Mouse (Mus musculus) adrenal gland, postnatal 14 days (tissue): ENCODE data around the gene Csrp1. TPM values are rescaled to one million over a fixed set of nuclear protein-coding genes. Genes with fewer than 3 reads are reported as not detected.

Experiments used
- DNase-seq: peaks from one replicate; pipeline ENCODE4 v3.0.0; 2021; ENCODE audit warnings: mixed read lengths
- total RNA-seq: library from RNA; stranded (reverse); gene quantifications from 2 replicates; pipeline ENCODE4 v1.2.3, GENCODE M21; 2021

Csrp1 gene
- total RNA-seq, 1 experiment from 2014 or later: 70.1 TPM

DNA sequence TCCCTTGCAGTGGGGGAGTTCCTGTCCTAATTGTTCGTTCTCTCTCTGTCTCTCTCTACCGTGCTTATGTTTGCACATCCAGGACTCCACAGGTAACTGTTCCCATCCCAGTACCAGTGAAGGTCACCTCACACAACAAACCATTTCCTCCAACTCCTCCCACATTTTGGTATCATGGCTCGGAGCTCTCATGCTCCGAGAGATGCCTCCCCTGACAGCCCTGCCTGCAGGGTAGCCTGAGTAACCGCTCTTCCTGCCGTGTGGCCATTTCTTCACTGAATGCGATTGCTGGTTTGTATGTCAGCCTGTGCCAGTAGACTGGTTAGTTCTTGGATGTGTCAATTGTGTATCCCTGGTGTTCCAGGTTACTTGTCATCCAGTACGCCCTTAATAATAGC is 51.7 kb downstream of the Csrp1 start:
- DNase-seq: no peak

DNA sequence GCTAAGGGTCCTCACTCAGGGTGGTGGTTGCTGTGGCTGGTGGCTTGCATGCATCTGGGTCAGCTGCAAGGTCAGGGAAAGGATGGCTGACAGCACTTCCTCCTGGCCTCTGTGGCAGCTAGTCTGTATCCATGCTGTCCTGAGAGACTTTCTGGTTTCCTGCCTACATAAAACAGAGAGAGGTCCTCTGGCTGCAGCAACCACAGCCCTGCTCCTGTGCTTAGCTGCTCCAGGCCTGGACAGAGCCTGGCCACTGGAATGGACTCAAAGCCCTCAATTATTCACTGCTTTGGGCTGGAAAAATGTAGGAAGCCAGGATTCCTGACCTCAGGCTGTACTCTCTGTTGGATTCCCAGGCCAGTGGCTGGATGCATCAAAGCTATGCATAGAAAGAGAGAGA is 56.7 kb downstream of the Csrp1 start:
- no peak for DNase-seq

DNA sequence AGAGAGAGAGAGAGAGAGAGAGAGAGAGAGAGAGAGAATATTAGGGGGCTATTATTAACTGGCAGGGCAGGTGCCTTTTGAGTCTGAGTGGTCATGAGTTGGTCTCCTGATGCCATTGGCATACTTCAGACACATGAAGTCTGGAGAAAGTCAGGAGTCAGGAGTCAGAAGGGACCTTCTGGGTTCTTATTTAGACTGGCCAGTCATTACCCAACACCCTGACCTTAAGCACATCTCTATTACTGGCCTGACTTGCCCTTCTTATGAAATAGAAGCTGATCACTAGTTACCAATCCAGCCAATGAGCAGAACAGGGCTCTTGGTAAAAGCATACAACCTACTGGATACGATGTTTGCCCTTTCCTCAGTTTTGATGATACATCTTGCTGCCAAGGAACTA is 57.2 kb downstream of the Csrp1 start:
- no peak for DNase-seq

DNA sequence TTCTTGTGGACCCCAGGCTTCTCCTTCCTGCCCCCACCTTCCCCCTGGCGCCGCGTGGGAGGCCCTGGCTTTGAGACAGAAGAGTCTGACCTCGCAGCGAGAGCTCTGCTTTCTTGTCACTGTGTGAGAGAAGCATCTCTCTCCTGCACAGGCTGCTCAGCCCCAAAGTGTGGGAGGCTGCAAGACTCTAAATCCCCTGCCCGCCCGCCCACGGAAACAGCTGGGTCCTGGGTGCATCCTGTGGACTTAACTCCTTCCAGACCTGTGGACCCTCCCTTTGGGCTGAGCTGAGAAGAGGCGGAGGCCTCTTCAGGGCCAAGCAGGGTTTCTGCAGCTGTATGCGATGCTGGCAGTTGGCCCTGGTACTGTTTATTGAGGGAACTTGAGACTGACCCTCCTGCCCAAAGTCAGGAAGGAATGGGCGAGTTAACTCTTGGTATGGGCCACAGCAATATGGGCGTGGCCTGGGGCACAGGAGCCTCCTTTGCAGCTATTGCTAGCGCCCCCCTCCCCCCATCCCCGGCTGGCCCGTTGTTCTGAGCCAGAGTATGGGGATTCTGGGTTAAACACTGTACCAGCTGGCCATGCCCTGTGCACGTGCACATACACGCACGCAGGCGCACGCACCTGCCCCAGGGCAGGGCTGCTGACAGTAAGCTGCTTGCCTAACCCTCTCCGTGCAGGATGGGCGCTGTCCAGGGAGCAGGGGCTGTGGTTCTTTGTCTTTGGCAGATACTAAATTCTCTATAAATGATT is 59.1 kb downstream of the Csrp1 start, which contains the start of gene Tnni1:
Gene Tnni1, plus strand, starts transcription at position 655 of the 756 bp plus-strand sequence.
- DNase-seq: peak; percentile 42

DNA sequence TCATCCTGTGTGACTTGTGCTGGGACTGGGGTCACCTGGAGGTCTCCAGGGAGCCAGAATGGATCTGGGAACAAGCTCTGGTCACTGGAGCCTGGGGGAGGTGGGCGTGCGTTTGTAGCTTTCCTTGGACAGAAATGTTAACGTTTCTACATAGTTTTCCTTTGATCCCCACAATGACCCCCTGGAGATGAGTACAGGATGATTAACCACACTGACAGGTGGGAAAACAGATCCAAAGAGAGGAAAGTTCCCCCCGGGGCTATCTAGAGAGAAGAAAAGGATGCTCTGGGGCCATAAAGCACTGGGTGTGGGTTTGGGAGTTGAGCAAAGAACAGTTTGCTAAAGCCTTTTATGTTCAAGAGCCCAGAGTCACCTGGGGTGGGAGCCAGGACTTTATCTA is 60.8 kb downstream of the Csrp1 start:
- DNase-seq: no peak

DNA sequence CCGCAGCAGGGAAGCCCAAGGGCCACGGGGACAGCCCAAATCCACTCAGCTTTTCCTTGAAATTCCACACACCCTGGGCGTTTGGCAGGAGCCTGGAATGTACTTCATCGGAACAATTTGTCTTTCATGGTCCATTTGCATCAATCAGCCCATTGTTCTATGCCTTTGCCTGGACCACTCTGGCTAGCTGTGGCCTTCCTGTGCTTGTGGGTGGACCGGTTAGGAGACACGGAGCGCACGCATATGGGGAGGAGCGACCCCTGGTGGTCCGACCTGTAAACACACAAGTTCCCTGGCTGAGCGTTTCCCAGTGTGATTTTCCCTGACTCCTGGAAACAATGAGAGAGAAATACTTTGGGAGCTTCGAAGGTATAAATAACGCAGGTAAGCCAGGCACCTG is 61.4 kb downstream of the Csrp1 start:
- DNase-seq: peak; percentile 86

DNA sequence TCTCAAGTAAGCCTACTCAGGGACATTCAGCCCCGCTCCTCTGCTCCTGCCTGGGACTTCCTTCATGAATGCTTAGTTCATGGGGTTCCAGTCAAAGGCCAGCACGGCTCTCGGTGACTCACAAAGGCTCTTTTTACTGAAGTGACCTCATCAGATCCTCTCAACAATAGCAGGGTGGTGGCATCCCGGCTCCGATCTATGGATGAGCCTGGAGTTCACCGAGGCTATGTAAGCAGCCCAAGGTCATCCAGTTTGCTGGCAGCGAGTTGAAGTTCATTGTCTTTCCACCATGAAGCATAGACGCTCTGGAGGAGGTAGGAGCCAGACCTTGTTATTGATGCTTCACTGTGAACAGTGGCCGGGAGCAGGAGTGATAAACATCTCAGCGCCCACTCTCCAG is 63.0 kb downstream of the Csrp1 start:
- DNase-seq: peak; percentile 26

DNA sequence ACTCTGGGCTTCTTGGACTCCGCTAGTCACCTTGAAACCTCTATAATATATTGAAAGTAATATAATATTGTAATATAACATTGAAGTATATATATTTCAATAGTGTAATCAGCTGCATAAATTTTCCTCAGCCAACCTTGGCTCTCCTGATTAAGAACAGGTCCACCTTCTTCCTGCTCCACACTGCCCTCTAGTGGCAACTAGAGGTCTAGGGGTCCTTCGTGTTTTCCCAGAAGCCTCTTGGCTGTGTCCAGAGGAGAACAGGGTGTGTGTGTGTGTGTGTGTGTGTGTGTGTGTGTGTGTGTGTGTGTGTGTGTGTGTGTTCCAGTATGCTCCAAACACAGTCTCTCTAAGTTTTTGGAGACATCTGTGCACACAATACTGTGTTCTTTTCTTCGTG is 67.9 kb downstream of the Csrp1 start:
- peak; percentile 90 for DNase-seq

DNA sequence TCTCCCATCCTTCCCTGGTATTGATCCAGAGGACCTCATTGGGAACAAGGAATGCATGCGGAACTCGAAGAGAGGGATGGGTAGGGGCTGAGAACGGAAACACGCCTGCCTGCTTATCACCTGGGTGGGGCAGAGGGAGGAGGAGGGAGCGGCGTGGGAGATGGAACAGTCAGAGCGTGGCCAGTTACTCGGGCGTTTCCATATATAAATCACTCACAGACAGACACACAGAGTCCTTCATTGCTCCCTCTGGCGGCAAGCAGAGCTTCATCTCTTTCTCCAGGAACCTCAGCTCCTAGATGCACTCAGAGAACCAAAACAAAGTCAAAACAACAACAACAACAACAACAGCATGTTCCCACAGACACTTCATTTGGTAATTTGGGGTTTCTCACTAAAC is 68.8 kb downstream of the Csrp1 start:
- DNase-seq: peak; percentile 47

DNA sequence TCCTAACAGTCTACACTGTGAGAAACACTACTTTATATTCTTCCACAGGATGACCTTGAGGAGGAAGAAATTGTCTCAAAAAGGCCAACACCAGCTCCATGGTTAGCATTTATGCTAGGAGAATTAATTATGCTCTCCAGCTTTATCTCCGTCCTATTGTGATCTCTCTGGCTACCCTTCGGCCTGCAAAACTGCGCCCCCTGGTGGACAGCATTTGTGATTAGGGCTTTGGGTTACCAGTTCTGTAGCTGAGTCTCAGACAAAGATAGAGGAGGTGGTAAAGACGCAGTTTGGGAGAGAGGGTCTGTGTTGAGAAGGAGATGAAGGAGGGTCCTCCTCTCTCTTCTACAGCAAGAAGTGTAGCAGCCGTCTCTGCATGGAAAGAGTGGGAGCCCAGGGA is 70.0 kb downstream of the Csrp1 start:
- peak; percentile 89 for DNase-seq

DNA sequence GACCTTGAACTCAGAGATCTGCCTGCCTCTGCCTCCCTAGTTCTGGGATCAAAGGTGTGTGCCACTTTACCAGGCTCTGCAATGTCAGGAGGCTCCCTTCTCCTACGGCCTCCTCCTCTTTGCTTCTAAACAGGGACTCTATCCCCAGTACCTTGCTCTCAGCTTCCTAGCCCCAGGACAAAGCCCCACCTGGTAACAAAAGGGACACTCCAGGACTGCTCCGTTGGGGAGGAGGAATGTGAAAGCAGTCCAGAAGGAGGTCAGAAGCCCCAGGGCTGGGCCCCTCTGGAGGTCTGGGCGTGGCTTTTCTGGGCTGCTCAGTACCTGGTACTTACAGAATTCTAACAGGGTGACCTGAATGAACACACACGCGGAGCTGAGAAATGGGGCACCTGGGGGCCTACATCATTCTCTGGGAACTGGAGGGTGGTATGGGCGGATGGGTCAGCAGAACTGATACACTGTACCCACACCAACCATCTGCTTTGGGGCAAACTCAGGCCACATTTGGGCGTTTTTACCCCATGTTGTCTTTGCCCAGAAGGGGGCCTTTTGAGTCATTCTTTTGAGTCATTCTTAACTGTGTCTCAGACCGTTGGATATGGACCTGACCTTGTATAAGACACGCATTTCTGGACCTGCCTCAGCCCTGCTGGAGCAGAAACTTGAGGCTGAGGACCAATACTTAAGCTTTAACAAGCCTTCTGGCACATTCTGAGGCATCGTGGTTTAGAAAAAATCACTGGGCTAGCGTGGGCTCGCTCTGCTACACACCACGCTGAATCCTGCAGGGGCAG is 72.5 kb downstream of the Csrp1 start:
- DNase-seq: no peak

DNA sequence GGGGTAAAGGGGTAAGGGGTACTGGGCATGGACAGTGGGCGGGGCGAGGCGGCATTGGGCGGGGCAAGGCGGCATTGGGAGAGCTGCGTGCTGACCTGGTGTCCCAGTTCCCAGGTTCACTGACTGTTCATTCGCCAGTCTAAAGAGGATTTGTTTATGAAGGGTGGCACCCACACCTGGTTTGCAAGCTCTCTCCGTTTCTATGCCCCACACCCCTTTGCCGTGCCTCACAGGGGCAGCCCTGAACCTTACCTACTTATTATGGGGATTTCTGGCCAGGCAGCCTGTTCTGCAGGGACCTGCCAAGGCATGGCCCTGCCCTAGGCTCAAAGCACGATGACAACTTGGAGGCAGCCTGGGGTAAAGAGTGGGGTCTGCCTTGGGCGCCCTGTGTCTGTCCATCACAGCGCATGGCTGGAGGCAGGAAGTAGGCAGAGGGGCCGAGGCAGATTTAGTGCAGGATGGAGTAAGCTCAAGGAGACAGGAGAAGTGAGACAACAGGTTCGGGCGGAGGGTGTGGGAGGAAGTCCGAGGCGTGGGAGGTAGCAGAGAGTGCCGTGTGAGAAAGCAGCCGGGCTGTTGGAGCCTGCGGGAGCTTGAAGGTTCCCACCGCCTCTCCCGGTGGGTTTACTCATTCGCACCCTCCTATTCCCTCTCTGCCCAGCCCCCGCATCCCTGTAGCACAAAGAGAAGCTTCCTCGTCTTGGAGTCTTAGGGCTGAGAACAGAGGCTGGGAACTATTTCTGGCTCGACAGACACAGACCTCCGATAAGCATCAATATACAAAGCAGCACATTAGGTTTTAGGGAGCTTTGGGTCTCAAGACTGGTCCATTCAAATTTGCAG is 73.7 kb downstream of the Csrp1 start:
- DNase-seq: peak; percentile 27

DNA sequence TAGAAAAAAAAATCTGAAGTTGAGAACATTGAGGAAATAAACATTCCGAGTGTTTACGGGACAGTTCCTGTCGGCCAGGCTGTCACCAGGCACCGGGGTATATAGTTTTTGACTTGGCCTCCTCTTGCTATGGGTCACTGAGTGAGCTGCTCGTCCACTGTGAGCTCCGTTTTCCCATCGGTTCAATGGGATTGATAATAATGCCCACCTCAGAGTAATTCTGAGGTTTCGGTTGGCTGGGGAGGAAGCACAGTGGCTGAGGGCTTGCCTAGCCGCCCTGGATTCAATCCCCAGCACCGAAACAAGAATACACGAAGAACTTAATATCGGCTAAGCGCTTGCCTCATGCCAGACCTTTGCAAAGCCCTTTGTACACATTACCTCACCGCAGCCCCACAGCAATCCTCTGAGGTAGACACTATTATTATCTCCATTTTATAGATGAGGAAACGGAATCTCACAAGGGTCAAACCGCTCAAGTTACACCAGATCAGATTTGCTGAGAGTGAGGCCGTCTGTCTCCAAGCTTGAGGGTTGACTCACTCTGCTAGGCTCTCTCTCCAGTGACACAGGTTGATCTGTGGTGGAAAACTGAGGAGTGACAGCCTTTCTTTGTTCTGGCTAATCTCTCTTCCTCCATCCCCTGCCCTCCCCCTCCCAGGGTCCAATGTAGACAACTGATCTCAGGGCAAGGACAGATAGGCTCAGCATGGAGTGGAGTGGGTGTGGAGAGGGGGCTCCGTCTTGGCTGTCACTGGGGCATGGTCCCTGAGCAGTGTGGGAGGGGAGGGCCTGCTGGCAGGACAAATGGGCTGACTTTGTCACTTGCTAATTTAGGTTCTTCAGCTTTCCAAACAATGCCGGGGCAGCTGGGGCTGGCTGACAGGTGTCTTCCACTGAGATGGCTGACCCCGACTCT is 74.6 kb downstream of the Csrp1 start:
- no peak for DNase-seq

DNA sequence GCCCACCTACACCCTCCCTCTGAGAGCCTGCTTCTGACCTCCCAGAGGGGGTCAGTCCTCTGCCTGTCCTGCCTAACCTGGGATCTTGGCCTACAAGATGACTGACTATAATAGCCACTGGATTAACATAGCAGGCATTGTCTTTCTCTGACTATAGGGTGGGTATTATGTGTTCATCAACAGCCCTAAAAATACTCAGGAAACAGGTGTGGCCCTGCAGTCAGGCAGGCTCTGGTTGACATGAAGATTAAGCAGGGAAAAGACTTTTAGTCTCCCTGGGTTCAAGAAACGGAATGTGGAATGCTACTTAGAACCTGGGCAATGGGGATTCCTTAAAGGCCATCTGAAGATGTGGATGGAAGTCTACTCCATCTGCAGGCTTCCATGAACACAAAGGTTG is 78.6 kb downstream of the Csrp1 start:
- no peak for DNase-seq

DNA sequence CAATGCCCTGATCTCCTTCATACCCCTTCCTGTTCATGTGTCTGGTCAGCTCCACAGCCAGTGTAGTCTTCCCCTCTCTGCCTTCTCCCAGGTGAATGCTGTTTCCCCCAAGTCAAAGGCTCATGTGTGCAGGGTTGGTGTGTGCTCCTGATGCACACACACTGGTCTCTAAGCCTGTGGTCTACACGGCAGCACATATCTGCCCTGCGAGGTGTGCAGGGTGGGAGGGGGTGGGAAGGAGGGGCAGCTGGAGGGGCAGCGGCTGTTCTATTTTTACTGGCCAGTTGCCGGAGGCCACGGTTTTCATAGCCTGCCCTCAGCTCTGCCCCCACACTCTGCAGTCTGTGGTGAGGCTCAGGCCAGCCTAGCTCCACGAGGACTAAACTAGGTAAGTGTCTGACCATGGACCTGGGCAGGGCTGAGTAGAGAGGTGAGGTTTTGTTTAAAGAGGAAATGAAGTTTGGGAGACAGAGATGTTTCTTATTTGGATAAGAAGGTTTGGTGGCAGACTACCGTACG is 79.3 kb downstream of the Csrp1 start:
- no peak for DNase-seq

DNA sequence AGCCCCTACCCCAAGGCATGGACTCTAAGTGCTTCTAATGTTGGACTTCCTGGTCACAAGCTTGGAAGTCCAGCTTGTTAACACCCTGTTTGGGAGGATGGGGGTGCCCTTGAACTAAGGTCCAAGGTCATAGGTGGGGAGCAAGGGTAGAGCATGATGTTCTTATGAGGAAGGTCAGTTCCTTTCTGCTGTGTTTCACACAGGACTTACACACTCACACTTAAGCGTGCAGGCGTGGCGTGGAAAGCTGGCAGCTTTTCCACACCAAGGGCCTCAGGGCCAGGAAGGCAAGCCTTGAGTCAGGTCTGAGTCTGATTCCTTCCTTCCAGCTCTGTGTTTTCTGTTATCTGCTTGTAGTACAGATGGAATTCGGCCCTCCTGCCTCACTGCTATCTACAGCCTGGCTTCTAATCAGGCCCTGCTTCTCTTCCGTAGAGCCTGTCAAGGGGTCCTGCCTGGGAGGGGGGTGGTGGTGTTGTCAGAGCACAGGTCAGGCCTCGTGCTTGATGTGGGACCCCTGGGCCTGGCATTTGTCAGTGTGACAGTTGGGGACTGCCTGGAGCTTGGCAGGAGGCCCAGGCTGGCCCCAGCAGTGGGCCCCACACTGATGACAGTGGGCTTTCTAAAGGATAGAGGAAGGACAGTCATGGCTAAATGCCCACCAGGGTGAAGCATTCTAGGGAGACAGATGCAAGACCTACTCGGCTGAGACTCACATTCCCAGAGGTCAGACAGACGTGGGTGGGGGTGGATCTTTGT is 80.5 kb downstream of the Csrp1 start:
- DNase-seq: no peak
